Mouse (Mus musculus): ENCODE data around the gene Efl1. TPM values are rescaled to one million over a fixed set of nuclear protein-coding genes. Genes with fewer than 3 reads are reported as not detected.

Efl1 gene
- polyA plus RNA-seq, 1 experiment = 27.1 TPM

DNA sequence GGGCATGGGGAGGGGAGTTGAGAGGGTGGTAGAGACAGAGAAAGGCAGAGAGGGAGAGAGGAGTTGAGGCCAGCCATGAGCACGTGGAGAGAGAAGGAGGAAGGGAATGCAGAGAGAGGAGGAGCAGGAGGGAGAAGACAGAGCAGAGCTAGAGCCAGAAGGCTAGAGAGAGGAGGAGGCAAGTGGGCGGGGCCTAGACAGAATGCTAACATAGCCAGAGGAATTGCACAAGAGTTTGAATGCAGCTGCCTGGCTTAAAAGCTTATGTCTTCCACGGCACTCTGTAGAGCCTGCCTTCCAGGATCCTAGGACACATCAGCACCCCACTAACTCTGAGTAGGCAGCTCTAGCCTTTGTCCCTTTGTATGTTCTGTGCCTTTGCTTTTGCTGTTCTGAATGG is 40.3 kb downstream of the Efl1 start:
- Histone ChIP-seq H3K4me1 (ENCODE audit: control insufficient read depth, insufficient read depth, low read length) (no peaks in the 10 kb centered on the region), H3K36me3 (ENCODE audit: control insufficient read depth, insufficient read depth, low read length, poor library complexity, severe bottlenecking) (peaks cover 8% of the 10 kb centered on the region; the same call in 1 of the 2 replicates), H3K27ac (ENCODE audit: insufficient read depth, low read length) (no peak overlapping the region), H3K4me3 (ENCODE audit: low read depth, low read length) (no peak overlapping the region), H3K27me3 (ENCODE audit: control insufficient read depth, insufficient read depth, low read length, poor library complexity, severe bottlenecking) (no peaks in the 10 kb centered on the region), H3K9me3 (replicated peaks; ENCODE audit: control insufficient read depth, insufficient read depth, low read length, poor library complexity, severe bottlenecking) (no peaks in the 10 kb centered on the region), H3K9ac (ENCODE audit: low read depth, poor library complexity, severe bottlenecking) (no peak overlapping the region)
- TF ChIP-seq CTCF (IDR thresholded peaks at IDR 0.05; ENCODE audit: low read depth, low read length) = no peak
- no peak for TF ChIP-seq POLR2A (IDR thresholded peaks at IDR 0.05; ENCODE audit: insufficient read depth, low read length)
- TF ChIP-seq EP300 (IDR thresholded peaks at IDR 0.05; ENCODE audit: insufficient read depth, low read depth, low read length) = no peak

DNA sequence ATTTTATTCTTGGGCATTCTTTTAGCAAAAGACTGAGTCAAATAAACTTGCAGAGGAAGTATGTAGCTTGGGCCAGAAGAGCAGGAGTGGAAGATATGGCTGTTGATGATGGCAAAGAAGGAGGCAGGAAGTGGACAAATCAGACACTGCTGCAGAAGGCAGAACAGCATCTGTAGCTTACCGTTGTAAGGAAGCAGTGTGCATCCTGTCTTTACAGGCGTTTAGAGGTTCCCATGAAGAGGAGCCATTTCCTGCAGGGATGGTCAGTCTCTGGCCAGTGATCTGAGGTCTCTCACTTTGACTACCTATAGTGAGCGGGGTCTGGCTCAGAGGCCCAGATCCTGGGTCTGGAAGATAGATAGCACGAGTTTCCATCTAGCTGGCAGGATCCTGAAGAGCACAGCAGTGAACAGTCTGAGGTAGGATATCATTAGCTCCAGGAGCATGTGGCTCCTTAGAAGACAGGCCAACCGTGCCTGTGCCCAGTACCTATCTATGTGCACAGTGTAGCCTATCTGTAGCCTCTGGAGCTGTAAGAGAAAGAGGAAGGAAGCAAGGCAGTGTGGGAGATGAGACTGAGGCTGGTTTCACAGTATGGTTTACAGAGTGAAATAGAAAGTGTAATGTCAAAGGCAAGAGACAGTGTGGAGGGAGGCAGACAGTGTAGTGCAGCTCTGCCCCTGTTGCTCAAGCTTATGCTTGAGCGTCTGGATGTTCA is 42.8 kb downstream of the Efl1 start:
- H3K9me3 ChIP-seq (replicated peaks; ENCODE audit: control insufficient read depth, insufficient read depth, low read length, poor library complexity, severe bottlenecking) = no peaks in the 10 kb centered on the region
- H3K4me1 ChIP-seq (ENCODE audit: control insufficient read depth, insufficient read depth, low read length) = no peaks in the 10 kb centered on the region
- no peak overlapping the region for H3K27ac ChIP-seq (ENCODE audit: insufficient read depth, low read length)
- no peak overlapping the region for H3K4me3 ChIP-seq (ENCODE audit: low read depth, low read length)
- no peaks in the 10 kb centered on the region for H3K27me3 ChIP-seq (ENCODE audit: control insufficient read depth, insufficient read depth, low read length, poor library complexity, severe bottlenecking)
- no peak overlapping the region for H3K9ac ChIP-seq (ENCODE audit: low read depth, poor library complexity, severe bottlenecking)
- H3K36me3 ChIP-seq (ENCODE audit: control insufficient read depth, insufficient read depth, low read length, poor library complexity, severe bottlenecking) = peaks cover 10% of the 10 kb centered on the region
- TF ChIP-seq POLR2A (IDR thresholded peaks at IDR 0.05; ENCODE audit: insufficient read depth, low read length) = no peak
- TF ChIP-seq EP300 (IDR thresholded peaks at IDR 0.05; ENCODE audit: insufficient read depth, low read depth, low read length) = no peak
- no peak for TF ChIP-seq CTCF (IDR thresholded peaks at IDR 0.05; ENCODE audit: low read depth, low read length)

DNA sequence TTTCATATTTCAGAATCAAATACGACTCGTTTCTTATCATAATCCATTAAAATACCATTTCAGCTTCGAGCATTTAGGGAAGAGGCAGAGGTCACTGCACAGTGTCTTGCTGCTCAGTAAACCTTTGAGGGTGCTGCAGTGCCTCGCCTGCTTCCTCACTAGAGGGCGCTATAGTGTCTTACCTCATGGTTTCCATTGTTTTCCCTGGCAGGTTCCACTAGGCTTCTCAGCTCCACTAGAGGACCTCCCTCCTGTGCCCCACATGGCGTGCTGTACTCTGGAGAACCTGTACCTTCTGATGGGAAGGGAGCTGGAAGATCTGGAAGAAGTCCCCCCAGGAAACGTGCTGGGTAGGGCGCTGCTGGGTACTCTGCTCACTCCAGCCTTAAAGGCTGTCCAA is 49.3 kb downstream of the Efl1 start:
- peak; percentile 85 for TF ChIP-seq CTCF (IDR thresholded peaks at IDR 0.05; ENCODE audit: low read depth, low read length)
- TF ChIP-seq EP300 (IDR thresholded peaks at IDR 0.05; ENCODE audit: insufficient read depth, low read depth, low read length) = no peak
- TF ChIP-seq POLR2A (IDR thresholded peaks at IDR 0.05; ENCODE audit: insufficient read depth, low read length) = no peak
- H3K4me1 ChIP-seq (ENCODE audit: control insufficient read depth, insufficient read depth, low read length) = no peaks in the 10 kb centered on the region
- H3K4me3 ChIP-seq (ENCODE audit: low read depth, low read length) = no peak overlapping the region
- H3K27me3 ChIP-seq (ENCODE audit: control insufficient read depth, insufficient read depth, low read length, poor library complexity, severe bottlenecking) = no peaks in the 10 kb centered on the region
- peaks cover 9% of the 10 kb centered on the region for H3K36me3 ChIP-seq (ENCODE audit: control insufficient read depth, insufficient read depth, low read length, poor library complexity, severe bottlenecking)
- H3K9ac ChIP-seq (ENCODE audit: low read depth, poor library complexity, severe bottlenecking) = no peak overlapping the region
- H3K27ac ChIP-seq (ENCODE audit: insufficient read depth, low read length) = no peak overlapping the region
- no peaks in the 10 kb centered on the region for H3K9me3 ChIP-seq (replicated peaks; ENCODE audit: control insufficient read depth, insufficient read depth, low read length, poor library complexity, severe bottlenecking)

DNA sequence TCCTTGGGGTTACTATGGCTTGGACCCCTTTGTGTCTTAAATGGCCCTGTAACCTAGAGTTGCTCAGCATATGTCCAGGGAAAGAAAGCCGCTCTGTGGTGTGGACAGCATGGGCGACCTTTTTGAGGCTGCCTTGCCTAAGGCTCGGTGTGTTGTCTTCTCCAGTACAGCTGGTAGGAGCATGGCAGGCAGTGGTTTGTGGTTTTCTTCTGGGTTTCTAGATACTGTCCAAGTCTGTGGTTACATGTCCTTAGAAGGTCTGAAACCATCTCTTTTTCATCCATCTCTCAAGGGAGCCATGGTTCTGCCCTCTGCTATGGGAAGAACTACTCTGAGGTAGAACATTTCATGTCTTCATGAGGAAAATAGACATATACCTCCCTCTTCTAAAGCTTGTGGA is 50.6 kb downstream of the Efl1 start:
- H3K4me3 ChIP-seq (ENCODE audit: low read depth, low read length) = no peak overlapping the region
- peaks cover 5% of the 10 kb centered on the region for H3K36me3 ChIP-seq (ENCODE audit: control insufficient read depth, insufficient read depth, low read length, poor library complexity, severe bottlenecking)
- H3K4me1 ChIP-seq (ENCODE audit: control insufficient read depth, insufficient read depth, low read length) = no peaks in the 10 kb centered on the region
- no peak overlapping the region for H3K9ac ChIP-seq (ENCODE audit: low read depth, poor library complexity, severe bottlenecking)
- no peak for TF ChIP-seq CTCF (IDR thresholded peaks at IDR 0.05; ENCODE audit: low read depth, low read length)
- no peak for TF ChIP-seq POLR2A (IDR thresholded peaks at IDR 0.05; ENCODE audit: insufficient read depth, low read length)
- TF ChIP-seq EP300 (IDR thresholded peaks at IDR 0.05; ENCODE audit: insufficient read depth, low read depth, low read length) = no peak
- no peaks in the 10 kb centered on the region for H3K27me3 ChIP-seq (ENCODE audit: control insufficient read depth, insufficient read depth, low read length, poor library complexity, severe bottlenecking)
- H3K9me3 ChIP-seq (replicated peaks; ENCODE audit: control insufficient read depth, insufficient read depth, low read length, poor library complexity, severe bottlenecking) = no peaks in the 10 kb centered on the region
- no peak overlapping the region for H3K27ac ChIP-seq (ENCODE audit: insufficient read depth, low read length)

DNA sequence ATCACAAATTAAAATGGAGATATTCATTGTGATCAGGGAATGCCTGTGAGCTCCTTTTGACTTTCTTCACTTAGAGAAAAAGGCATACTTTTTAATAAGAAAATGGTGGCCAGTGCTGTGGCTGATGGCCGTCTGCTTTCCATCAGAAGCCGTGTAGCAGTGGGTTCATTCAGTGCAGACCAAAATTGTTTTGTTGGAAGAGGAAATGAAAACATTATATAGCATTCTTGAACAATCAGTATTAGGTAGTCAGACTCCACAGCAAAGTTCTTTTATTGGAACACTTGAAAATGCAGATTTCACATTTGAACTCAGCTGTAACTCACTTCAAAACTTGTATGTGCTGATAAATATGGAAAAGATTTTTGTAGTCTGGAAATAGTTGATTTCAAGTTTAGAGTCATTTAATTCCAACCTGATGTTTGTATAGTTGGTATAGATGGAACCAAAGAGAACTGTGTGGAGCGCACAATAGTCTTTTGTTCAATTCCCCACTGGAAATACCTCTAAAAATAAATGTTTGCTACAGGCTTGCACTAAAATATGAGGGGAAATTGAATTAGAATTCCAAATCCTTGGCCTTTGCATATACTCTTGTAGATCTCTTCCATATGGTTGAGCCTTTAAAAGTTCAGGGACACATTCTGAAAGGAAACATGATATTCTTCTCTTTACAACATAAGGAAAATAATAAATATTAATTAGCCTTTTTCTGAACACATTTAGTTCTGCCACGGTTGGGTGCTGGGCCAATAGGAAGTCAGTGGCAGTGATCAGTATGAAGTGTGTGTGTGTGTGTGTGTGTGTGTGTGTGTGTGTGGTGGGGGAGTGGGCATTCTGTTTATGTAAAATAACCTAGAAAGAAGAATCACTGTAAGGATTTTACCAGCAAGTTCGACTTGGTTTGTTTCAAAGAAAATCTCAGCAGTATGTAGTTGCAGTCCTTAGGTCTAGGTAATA is 54.2 kb downstream of the Efl1 start:
- H3K4me1 ChIP-seq (ENCODE audit: control insufficient read depth, insufficient read depth, low read length) = no peaks in the 10 kb centered on the region
- no peak for TF ChIP-seq POLR2A (IDR thresholded peaks at IDR 0.05; ENCODE audit: insufficient read depth, low read length)
- TF ChIP-seq CTCF (IDR thresholded peaks at IDR 0.05; ENCODE audit: low read depth, low read length) = no peak
- no peak for TF ChIP-seq EP300 (IDR thresholded peaks at IDR 0.05; ENCODE audit: insufficient read depth, low read depth, low read length)
- no peak overlapping the region for H3K9ac ChIP-seq (ENCODE audit: low read depth, poor library complexity, severe bottlenecking)
- no peaks in the 10 kb centered on the region for H3K9me3 ChIP-seq (replicated peaks; ENCODE audit: control insufficient read depth, insufficient read depth, low read length, poor library complexity, severe bottlenecking)
- H3K36me3 ChIP-seq (ENCODE audit: control insufficient read depth, insufficient read depth, low read length, poor library complexity, severe bottlenecking) = peaks cover 3% of the 10 kb centered on the region
- no peak overlapping the region for H3K27ac ChIP-seq (ENCODE audit: insufficient read depth, low read length)
- H3K4me3 ChIP-seq (ENCODE audit: low read depth, low read length) = no peak overlapping the region
- no peaks in the 10 kb centered on the region for H3K27me3 ChIP-seq (ENCODE audit: control insufficient read depth, insufficient read depth, low read length, poor library complexity, severe bottlenecking)

Data from ES-Bruce4 (cell line).